ENCODE assay signal across 17 mouse cellular contexts in genomic region chr1:175669456-175669855, GRCm38 (mm10). TPM values are rescaled to one million over a fixed set of nuclear protein-coding genes. Genes with fewer than 3 reads are reported as not detected.
"Had no signal": no experiment of that assay in that cellular context is flagged by ENCODE, and none has a peak within 500 bp of the region (broad histone marks: within the 10 kb centered on the region; RNA-seq: fewer than 3 reads in every experiment).

No protein-coding gene starts in this region.

- H3K4me2 ChIP-seq: lung, embryonic 14.5 days; midbrain, embryonic 12.5 days; midbrain, embryonic 15.5 days; neural tube, embryonic 12.5 days; stomach, embryonic 15.5 days had no signal

- H3K9ac ChIP-seq: lung, embryonic 14.5 days; midbrain, embryonic 12.5 days; midbrain, embryonic 15.5 days; neural tube, embryonic 12.5 days; stomach, embryonic 15.5 days had no signal

- H3K4me3 ChIP-seq: megakaryocyte, embryonic 14.5 days; midbrain, embryonic 12.5 days; midbrain, embryonic 15.5 days; neural tube, embryonic 12.5 days; stomach, embryonic 15.5 days had no signal

- H3K4me1 ChIP-seq: midbrain, embryonic 15.5 days; neural tube, embryonic 12.5 days; stomach, embryonic 15.5 days had no signal

- H3K9me3 ChIP-seq: megakaryocyte, embryonic 14.5 days; midbrain, embryonic 12.5 days; midbrain, embryonic 15.5 days; neural tube, embryonic 12.5 days; stomach, embryonic 15.5 days had no signal

- DNase-seq: lung, adult 18-20 months; right cerebral cortex, postnatal 14 days had no signal

- H3K36me3 ChIP-seq: midbrain, embryonic 12.5 days; midbrain, embryonic 15.5 days; neural tube, embryonic 12.5 days; stomach, embryonic 15.5 days had no signal

- H3K27ac ChIP-seq: midbrain, embryonic 12.5 days; midbrain, embryonic 15.5 days; neural tube, embryonic 12.5 days; stomach, embryonic 15.5 days; stomach, postnatal 0 days had no signal

- H3K27me3 ChIP-seq: megakaryocyte, embryonic 14.5 days; midbrain, embryonic 12.5 days; midbrain, embryonic 15.5 days; neural tube, embryonic 12.5 days; stomach, embryonic 15.5 days had no signal

RNA-seq across cellular contexts. Expression of gene Wdr64, which starts 28.9 kb away (rescaled TPM):
- total RNA-seq: midbrain, postnatal 0 days; monocyte, adult 5-6 weeks; neutrophil, adult 5-6 weeks had no signal
- polyA plus RNA-seq: lung, embryonic 14.5 days; lung, embryonic 16.5 days; midbrain, embryonic 12.5 days; midbrain, embryonic 15.5 days; midbrain, postnatal 0 days; neural tube, embryonic 12.5 days; neural tube, embryonic 14.5 days; spleen, adult 2 months; stomach, embryonic 15.5 days; stomach, postnatal 0 days; thymus, adult 2 months; urinary bladder, adult 2 months had no signal

RNA-seq across cellular contexts. Expression of gene Kmo, which starts 49.3 kb away (rescaled TPM):
- total RNA-seq: midbrain, postnatal 0 days had no signal
- polyA plus RNA-seq: midbrain, postnatal 0 days; neural tube, embryonic 14.5 days had no signal
